9 mouse cellular contexts compared by ENCODE assay signal in genomic region chr2:164053767-164054166, GRCm38 (mm10). TPM values are rescaled to one million over a fixed set of nuclear protein-coding genes. Genes with fewer than 3 reads are reported as not detected.
DNase-seq lines count a peak whose midpoint lies in the region; ATAC-seq and TF ChIP-seq lines count a peak whose summit lies in the region.
"Had no signal": no experiment of that assay in that cellular context is flagged by ENCODE, and none has a peak within 500 bp of the region (broad histone marks: within the 10 kb centered on the region; RNA-seq: fewer than 3 reads in every experiment).

No protein-coding gene starts in this region.

- TF ChIP-seq POLR2A in lung, adult 2 months (IDR thresholded peaks at IDR 0.05; ENCODE audit: borderline replicate concordance, extremely low read depth, low read depth, low read length) = no peak

- no peaks in the 10 kb centered on the region for H3K9me3 ChIP-seq in hindbrain, embryonic 11.5 days (ENCODE audit: control insufficient read depth, low read length)
- H3K9me3 ChIP-seq: intestine, embryonic 15.5 days had no signal

- no peaks in the 10 kb centered on the region for H3K4me1 ChIP-seq in lung, adult 2 months (ENCODE audit: control insufficient read depth, insufficient read depth, low read length)
- H3K4me1 ChIP-seq in hindbrain, embryonic 11.5 days (replicated peaks; ENCODE audit: control insufficient read depth, insufficient read depth, low read length) = no peaks in the 10 kb centered on the region
- H3K4me1 ChIP-seq: intestine, embryonic 15.5 days had no signal

- no peak for ATAC-seq in hindbrain, embryonic 11.5 days (ENCODE audit: low FRiP score)
- ATAC-seq in erythroid progenitor cell, adult 5-6 weeks (replicated peaks; ENCODE audit: low FRiP score, poor library complexity, severe bottlenecking) = no peak
- ATAC-seq: intestine, embryonic 15.5 days had no signal

- peak; percentile 17 for DNase-seq in lung, postnatal 14 days
- DNase-seq in lung, adult 2 months = no peak
- DNase-seq in brain, adult 2 months (ENCODE audit: low read depth, low spot score) = peak; percentile 95
- peak; percentile 62 for DNase-seq in heart, adult 8-10 months (ENCODE audit: low spot score)
- DNase-seq in telencephalon, adult 2 months (ENCODE audit: low read depth, low spot score) = peak; percentile 11
- DNase-seq in frontal cortex, postnatal 10 days (ENCODE audit: low spot score in 2 of 2) = no peak
- DNase-seq in hindbrain, embryonic 11.5 days (ENCODE audit: low spot score) = no peak

- no peak overlapping the region for H3K4me3 ChIP-seq in lung, adult 2 months (replicated peaks; ENCODE audit: extremely low read depth, low read depth, low read length)
- no peak overlapping the region for H3K4me3 ChIP-seq in hindbrain, embryonic 11.5 days (ENCODE audit: low read depth, low read length)
- H3K4me3 ChIP-seq: intestine, embryonic 15.5 days had no signal

- peaks cover 1% of the 10 kb centered on the region for H3K36me3 ChIP-seq in hindbrain, embryonic 11.5 days (ENCODE audit: control insufficient read depth, insufficient read depth, low read length)

- H3K4me2 ChIP-seq in hindbrain, embryonic 11.5 days (replicated peaks; ENCODE audit: low read depth, low read length) = no peak overlapping the region
- H3K4me2 ChIP-seq: intestine, embryonic 15.5 days had no signal

- 66% methylated on average over 8 of the region's 8 CpGs for WGBS in lung, adult 2 months
- 92% methylated on average over 8 of the region's 8 CpGs for WGBS in hindbrain, embryonic 11.5 days

- no peak overlapping the region for H3K9ac ChIP-seq in hindbrain, embryonic 11.5 days (ENCODE audit: low read depth, low read length)
- H3K9ac ChIP-seq: intestine, embryonic 15.5 days had no signal

- H3K27me3 ChIP-seq in hindbrain, embryonic 11.5 days (ENCODE audit: control insufficient read depth, insufficient read depth, low read length) = no peaks in the 10 kb centered on the region
- H3K27me3 ChIP-seq: intestine, embryonic 15.5 days had no signal

- H3K27ac ChIP-seq in hindbrain, embryonic 11.5 days (ENCODE audit: low read depth, low read length) = no peak overlapping the region
- H3K27ac ChIP-seq: intestine, embryonic 15.5 days had no signal

- no peak for TF ChIP-seq CTCF in lung, adult 2 months (IDR thresholded peaks at IDR 0.05; ENCODE audit: insufficient read depth, low read length)

RNA-seq across cellular contexts. Expression of gene Stk4, which starts 16.4 kb away (rescaled TPM):
- polyA plus RNA-seq in lung, adult 2 months (2012; rRNA removed) = 22.0 and 31.3 TPM in 2 replicates
- total RNA-seq in heart, adult 8-10 months (2022) = 10 to 100 TPM; 14.1 to 21.5 (median 16.9) TPM
- 32.7 and 41.1 TPM in 2 replicates for polyA plus RNA-seq in hindbrain, embryonic 11.5 days (2014; fragmentation: Nextera tagmentation; extraction: Ambion mirVana)
- total RNA-seq in erythroid progenitor cell, adult 5-6 weeks (2015; ENCODE audit: low replicate concordance) = 58.7 and 62.5 TPM in 2 replicates
- total RNA-seq in erythroid progenitor cell, adult 5-6 weeks (2017; ENCODE audit: low replicate concordance) = 40.8 and 74.2 TPM in 2 replicates

RNA-seq across cellular contexts. Expression of gene Tomm34, which starts 17.2 kb away (rescaled TPM):
- 43.5 and 48.8 TPM in 2 replicates for polyA plus RNA-seq in lung, adult 2 months (2012; rRNA removed)
- total RNA-seq in heart, adult 8-10 months (2022) = 10 to 100 TPM; 18.3 to 24.4 (median 20.0) TPM
- 50.0 and 54.6 TPM in 2 replicates for polyA plus RNA-seq in hindbrain, embryonic 11.5 days (2014; fragmentation: Nextera tagmentation; extraction: Ambion mirVana)
- total RNA-seq in erythroid progenitor cell, adult 5-6 weeks (2015; ENCODE audit: low replicate concordance) = 17.3 and 21.8 TPM in 2 replicates
- total RNA-seq in erythroid progenitor cell, adult 5-6 weeks (2017; ENCODE audit: low replicate concordance) = 9.9 and 10.2 TPM in 2 replicates

RNA-seq across cellular contexts. Expression of gene Pabpc1l, which starts 28.5 kb away (rescaled TPM):
- polyA plus RNA-seq in lung, adult 2 months (2012; rRNA removed) = 0.40 and 0.50 TPM in 2 replicates
- total RNA-seq in heart, adult 8-10 months (2022) = 1 to 10 TPM in 1 of 4 experiments, under 1 TPM in 1, not detected in 2; 0.40 to 1.4 TPM
- 0.62 and 1.2 TPM in 2 replicates for polyA plus RNA-seq in hindbrain, embryonic 11.5 days (2014; fragmentation: Nextera tagmentation; extraction: Ambion mirVana)
- 3.6 TPM in 1 of 2 replicates, not detected in the other for total RNA-seq in erythroid progenitor cell, adult 5-6 weeks (2015; ENCODE audit: low replicate concordance)
- total RNA-seq in erythroid progenitor cell, adult 5-6 weeks (2017; ENCODE audit: low replicate concordance) = not detected in 2 replicates

RNA-seq across cellular contexts. Expression of gene Ywhab, which starts 59.0 kb away (rescaled TPM):
- polyA plus RNA-seq in lung, adult 2 months (2012; rRNA removed) = 39.4 and 52.8 TPM in 2 replicates
- total RNA-seq in heart, adult 8-10 months (2022) = 10 to 100 TPM; 66.1 to 76.5 (median 72.0) TPM
- polyA plus RNA-seq in hindbrain, embryonic 11.5 days (2014; fragmentation: Nextera tagmentation; extraction: Ambion mirVana) = 327 and 328 TPM in 2 replicates
- 59.1 and 59.9 TPM in 2 replicates for total RNA-seq in erythroid progenitor cell, adult 5-6 weeks (2015; ENCODE audit: low replicate concordance)
- 33.0 and 34.5 TPM in 2 replicates for total RNA-seq in erythroid progenitor cell, adult 5-6 weeks (2017; ENCODE audit: low replicate concordance)

Comparison
In these comparisons a context has a peak if more than half of its experiments do, and no peak if none do; other contexts are left out.
1. DNase-seq: peak in lung, postnatal 14 days (single experiment), brain, adult 2 months (single experiment), heart, adult 8-10 months (single experiment) and telencephalon, adult 2 months (single experiment); none in lung, adult 2 months (single experiment), frontal cortex, postnatal 10 days (0 of 2) and hindbrain, embryonic 11.5 days (single experiment).